Mouse (Mus musculus) thymus, adult 2 months (tissue): Measurements from ENCODE around the gene Kalrn. TPM values are rescaled to one million over a fixed set of nuclear protein-coding genes. Genes with fewer than 3 reads are reported as not detected.
A peak's percentile ranks its signal among the peaks of the same experiment; 100 is the strongest.

ENCODE experiments used
- DNase-seq: peaks from one replicate; pipeline ENCODE4 v3.0.0; 2021
- H3K27ac ChIP-seq: fragments of 200-500 bp; 2 replicates; pipeline ENCODE4 v1.5.1; 2012; ENCODE audit warnings: low read length, control low read depth; ENCODE audit not compliant: control insufficient read depth, insufficient read depth
- H3K27me3 ChIP-seq: fragments of 200-500 bp; 2 replicates; pipeline ENCODE4 v1.6.1; 2012; ENCODE audit warnings: mild to moderate bottlenecking, low read length, moderate library complexity, mixed read lengths; ENCODE audit not compliant: control insufficient read depth, insufficient read depth
- H3K36me3 ChIP-seq: fragments of 200-500 bp; 2 replicates; pipeline ENCODE4 v1.6.1; 2012; ENCODE audit warnings: mild to moderate bottlenecking, low read length, moderate library complexity; ENCODE audit not compliant: control insufficient read depth, insufficient read depth
- H3K4me1 ChIP-seq: fragments of 200-500 bp; replicated peaks from 2 replicates; pipeline ENCODE4 v1.6.1; 2012; ENCODE audit warnings: low read length; ENCODE audit not compliant: control insufficient read depth, insufficient read depth
- H3K4me3 ChIP-seq: fragments of 200-500 bp; 2 replicates; pipeline ENCODE4 v1.5.1; 2012; ENCODE audit warnings: mild to moderate bottlenecking, low read length, control low read depth, moderate library complexity; ENCODE audit not compliant: control insufficient read depth, insufficient read depth
- CTCF ChIP-seq: fragments of 200-500 bp; IDR thresholded peaks from 2 replicates; pipeline ENCODE4 v1.5.1; 2012; ENCODE audit warnings: mild to moderate bottlenecking, control low read depth, low read length, moderate library complexity, borderline replicate concordance; ENCODE audit not compliant: control insufficient read depth, poor library complexity, insufficient read depth; ENCODE audit errors: extremely low read depth
- POLR2A ChIP-seq: fragments of 200-500 bp; IDR thresholded peaks from 2 replicates; pipeline ENCODE4 v1.6.1; 2012; ENCODE audit warnings: mild to moderate bottlenecking, low read length, control low read depth, moderate library complexity; ENCODE audit not compliant: control insufficient read depth, poor library complexity, insufficient read depth; ENCODE audit errors: extremely low read depth
- WGBS: fragments of 180-500 bp; shearing (Covaris S2); methylation state at CpG from one replicate; pipeline ENCODE4 v1.1.7; 2018; 5-methylcytosine and 5-hydroxymethylcytosine counted together
- polyA plus RNA-seq: library from polyadenylated mRNA; depleted of rRNA; stranded (reverse); fragments of >200 nt; gene quantifications from 2 replicates; pipeline ENCODE4 v1.2.3, GENCODE M21; 2012

The Kalrn gene
- polyA plus RNA-seq, 1 experiment: 2.9 TPM

- Histone ChIP-seq H3K27ac (no peak overlapping the region), H3K4me1 (no peaks in the 10 kb centered on the region; the same call in 1 of the 2 replicates)
- DNase-seq: peak; percentile 22
Observed at GRCm38 (mm10) chr16:34322546-34322945, 250.8 kb downstream of the Kalrn start.

GRCm38 (mm10) chr16:34321066-34321790 lies 252.1 kb downstream of the Kalrn start:
- Histone ChIP-seq H3K27ac (no peak overlapping the region), H3K4me3 (no peak overlapping the region), H3K4me1 (no peaks in the 10 kb centered on the region; the same call in 1 of the 2 replicates), H3K27me3 (no peaks in the 10 kb centered on the region), H3K36me3 (no peaks in the 10 kb centered on the region)
- TF ChIP-seq CTCF (no peak), POLR2A (no peak)
- 81% methylated on average over 4 of the region's 4 CpGs for WGBS
- no peak for DNase-seq

More at GRCm38 (mm10) chr16:34322546-34322945, 250.8 kb downstream of the Kalrn start:
- H3K36me3 ChIP-seq: no peaks in the 10 kb centered on the region
- TF ChIP-seq POLR2A (no peak), CTCF (peak; percentile 50; the same call in 1 of the 2 replicates)
- 26% methylated on average over 4 of the region's 4 CpGs for WGBS
- no peak overlapping the region for H3K4me3 ChIP-seq
- no peaks in the 10 kb centered on the region for H3K27me3 ChIP-seq

GRCm38 (mm10) chr16:34320023-34320800 lies 253.1 kb downstream of the Kalrn start:
- Histone ChIP-seq H3K36me3 (no peaks in the 10 kb centered on the region), H3K27me3 (no peaks in the 10 kb centered on the region), H3K4me3 (no peak overlapping the region), H3K4me1 (no peaks in the 10 kb centered on the region; the same call in 1 of the 2 replicates), H3K27ac (no peak overlapping the region)
- no peak for TF ChIP-seq CTCF
- 89% methylated on average over 11 of the region's 11 CpGs for WGBS
- no peak for DNase-seq

GRCm38 (mm10) chr16:34317110-34317509 lies 256.2 kb downstream of the Kalrn start:
- Histone ChIP-seq H3K4me3 (no peak overlapping the region), H3K27ac (no peak overlapping the region), H3K36me3 (no peaks in the 10 kb centered on the region), H3K4me1 (no peaks in the 10 kb centered on the region; the same call in 1 of the 2 replicates), H3K27me3 (no peaks in the 10 kb centered on the region)
- WGBS: 74% methylated on average over 3 of the region's 3 CpGs
- no peak for DNase-seq
- TF ChIP-seq CTCF (no peak), POLR2A (no peak)

GRCm38 (mm10) chr16:34316253-34316652 lies 257.1 kb downstream of the Kalrn start:
- Histone ChIP-seq H3K27ac (no peak overlapping the region), H3K36me3 (no peaks in the 10 kb centered on the region), H3K4me1 (no peaks in the 10 kb centered on the region; the same call in 1 of the 2 replicates), H3K27me3 (no peaks in the 10 kb centered on the region), H3K4me3 (no peak overlapping the region)
- DNase-seq: no peak
- TF ChIP-seq POLR2A (no peak), CTCF (no peak)
- WGBS: 95% methylated on average over 10 of the region's 10 CpGs

DNA sequence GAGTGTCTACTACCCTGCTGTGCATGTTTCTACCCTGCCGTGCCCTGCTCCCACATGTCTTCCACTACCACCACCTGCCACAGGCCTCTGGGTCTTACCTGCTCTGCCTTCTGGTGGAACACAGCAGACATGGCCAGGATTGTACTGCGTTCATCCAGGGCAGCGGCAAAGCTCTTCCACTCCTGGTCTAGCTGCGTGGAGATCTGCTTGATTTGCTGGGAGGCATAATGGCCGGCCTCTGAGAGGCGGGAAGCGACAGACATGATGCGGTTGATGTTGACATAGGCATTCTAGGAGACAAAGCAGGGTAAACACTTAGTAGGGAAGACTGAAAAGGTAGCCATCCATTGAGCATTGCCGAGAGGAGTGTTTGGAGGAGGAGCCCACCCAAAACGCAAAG lies 259.3 kb downstream of the Kalrn start:
- TF ChIP-seq POLR2A: no peak
- TF ChIP-seq CTCF: no peak
- Histone ChIP-seq H3K4me1 (no peaks in the 10 kb centered on the region), H3K4me3 (no peak overlapping the region), H3K27me3 (no peaks in the 10 kb centered on the region), H3K27ac (no peak overlapping the region), H3K36me3 (no peaks in the 10 kb centered on the region)
- no peak for DNase-seq
- 98% methylated on average over 10 of the region's 10 CpGs for WGBS

DNA sequence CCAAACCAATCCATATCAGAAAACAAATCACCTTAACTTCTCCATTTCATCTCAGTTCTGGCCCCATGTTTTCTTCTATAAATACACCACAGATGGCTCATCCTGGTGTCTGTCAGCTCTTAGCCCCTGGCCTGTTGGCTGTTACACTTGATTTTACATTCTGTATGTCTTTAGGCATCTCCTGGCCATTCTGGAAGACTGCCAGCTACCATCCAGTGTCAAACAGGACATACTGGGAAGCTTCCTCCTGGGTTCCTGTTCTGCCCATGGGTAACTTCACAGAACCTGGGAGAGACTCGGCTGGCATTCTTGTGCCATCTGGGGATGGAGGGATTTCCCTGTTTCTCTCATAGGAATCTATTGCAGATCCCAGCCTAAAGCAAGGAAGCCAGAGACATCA lies 261.8 kb downstream of the Kalrn start:
- no peak for TF ChIP-seq CTCF
- no peak for TF ChIP-seq POLR2A
- Histone ChIP-seq H3K4me3 (no peak overlapping the region), H3K36me3 (no peaks in the 10 kb centered on the region), H3K27me3 (no peaks in the 10 kb centered on the region), H3K4me1 (no peaks in the 10 kb centered on the region), H3K27ac (no peak overlapping the region)
- no peak for DNase-seq
- 93% methylated on average over 1 of the region's 1 CpGs for WGBS
